Mouse (Mus musculus): Measurements from ENCODE around the gene Ccdc85a. TPM values are rescaled to one million over a fixed set of nuclear protein-coding genes. Genes with fewer than 3 reads are reported as not detected.
"Not testable (repeated sequence)": the region's sequence is repeated elsewhere in the genome, so short reads cannot be mapped to it uniquely, and the experiment has no call there.

Ccdc85a gene
- polyA plus RNA-seq, 1 experiment, result 0.01 TPM

- TF ChIP-seq TAL1 (IDR thresholded peaks at IDR 0.05; ENCODE audit: low read length) (no peak), GATA1 (IDR thresholded peaks at IDR 0.05; ENCODE audit: low read length) (no peak)
- no peaks in the 10 kb centered on the region for H3K4me1 ChIP-seq (ENCODE audit: control insufficient read depth)
- H3K9me3 ChIP-seq (ENCODE audit: control insufficient read depth, low read length), result no peaks in the 10 kb centered on the region
- no peaks in the 10 kb centered on the region for H3K36me3 ChIP-seq (ENCODE audit: control insufficient read depth)
- H3K4me3 ChIP-seq (replicated peaks), result no peak overlapping the region
- H3K27me3 ChIP-seq (ENCODE audit: control insufficient read depth), result no peaks in the 10 kb centered on the region
Observed at GRCm38 (mm10) chr11:28464926-28465325, 119.2 kb downstream of the Ccdc85a start.

- no peak for TF ChIP-seq TAL1 (IDR thresholded peaks at IDR 0.05; ENCODE audit: low read length)
- no peak for TF ChIP-seq GATA1 (IDR thresholded peaks at IDR 0.05; ENCODE audit: low read length)
- no peaks in the 10 kb centered on the region for H3K4me1 ChIP-seq (ENCODE audit: control insufficient read depth)
Observed at GRCm38 (mm10) chr11:28459165-28459564, 125.0 kb downstream of the Ccdc85a start.

GRCm38 (mm10) chr11:28439877-28440276, 144.2 kb downstream of the Ccdc85a start:
- no peaks in the 10 kb centered on the region for H3K36me3 ChIP-seq (ENCODE audit: control insufficient read depth)
- no peaks in the 10 kb centered on the region for H3K4me1 ChIP-seq (ENCODE audit: control insufficient read depth)
- no peaks in the 10 kb centered on the region for H3K9me3 ChIP-seq (ENCODE audit: control insufficient read depth, low read length)
- no peaks in the 10 kb centered on the region for H3K27me3 ChIP-seq (ENCODE audit: control insufficient read depth)
- TF ChIP-seq TAL1 (IDR thresholded peaks at IDR 0.05; ENCODE audit: low read length) (no peak), GATA1 (IDR thresholded peaks at IDR 0.05; ENCODE audit: low read length) (no peak)
- H3K4me3 ChIP-seq (replicated peaks), result no peak overlapping the region

More at GRCm38 (mm10) chr11:28459165-28459564, 125.0 kb downstream of the Ccdc85a start:
- no peaks in the 10 kb centered on the region for H3K27me3 ChIP-seq (ENCODE audit: control insufficient read depth)
- no peak overlapping the region for H3K4me3 ChIP-seq (replicated peaks)
- H3K36me3 ChIP-seq (ENCODE audit: control insufficient read depth), result no peaks in the 10 kb centered on the region
- no peaks in the 10 kb centered on the region for H3K9me3 ChIP-seq (ENCODE audit: control insufficient read depth, low read length)

- Histone ChIP-seq H3K27me3 (ENCODE audit: control insufficient read depth) (no peaks in the 10 kb centered on the region), H3K9me3 (ENCODE audit: control insufficient read depth, low read length) (no peaks in the 10 kb centered on the region), H3K36me3 (ENCODE audit: control insufficient read depth) (no peaks in the 10 kb centered on the region), H3K4me1 (ENCODE audit: control insufficient read depth) (no peaks in the 10 kb centered on the region), H3K4me3 (replicated peaks) (no peak overlapping the region)
- TF ChIP-seq TAL1 (IDR thresholded peaks at IDR 0.05; ENCODE audit: low read length), result no peak
Observed at GRCm38 (mm10) chr11:28422451-28423231, 161.5 kb downstream of the Ccdc85a start.

GRCm38 (mm10) chr11:28415841-28416240, 168.3 kb downstream of the Ccdc85a start:
- no peaks in the 10 kb centered on the region for H3K27me3 ChIP-seq (ENCODE audit: control insufficient read depth)
- TF ChIP-seq GATA1 (IDR thresholded peaks at IDR 0.05; ENCODE audit: low read length), result no peak
- TF ChIP-seq TAL1 (IDR thresholded peaks at IDR 0.05; ENCODE audit: low read length), result no peak

GRCm38 (mm10) chr11:28409880-28410279, 174.2 kb downstream of the Ccdc85a start:
- not testable (repeated sequence) for H3K36me3 ChIP-seq (ENCODE audit: control insufficient read depth)

More at GRCm38 (mm10) chr11:28415841-28416240, 168.3 kb downstream of the Ccdc85a start:
- Histone ChIP-seq H3K4me1 (ENCODE audit: control insufficient read depth) (no peaks in the 10 kb centered on the region), H3K36me3 (ENCODE audit: control insufficient read depth) (no peaks in the 10 kb centered on the region), H3K4me3 (replicated peaks) (no peak overlapping the region), H3K9me3 (ENCODE audit: control insufficient read depth, low read length) (no peaks in the 10 kb centered on the region)

GRCm38 (mm10) chr11:28397166-28397565, 187.0 kb downstream of the Ccdc85a start:
- TF ChIP-seq GATA1 (IDR thresholded peaks at IDR 0.05; ENCODE audit: low read length), result no peak
- no peak for TF ChIP-seq TAL1 (IDR thresholded peaks at IDR 0.05; ENCODE audit: low read length)
- Histone ChIP-seq H3K27me3 (ENCODE audit: control insufficient read depth) (no peaks in the 10 kb centered on the region), H3K36me3 (ENCODE audit: control insufficient read depth) (no peaks in the 10 kb centered on the region), H3K4me1 (ENCODE audit: control insufficient read depth) (no peaks in the 10 kb centered on the region), H3K9me3 (ENCODE audit: control insufficient read depth, low read length) (no peaks in the 10 kb centered on the region), H3K4me3 (replicated peaks) (no peak overlapping the region)

More at GRCm38 (mm10) chr11:28409880-28410279, 174.2 kb downstream of the Ccdc85a start:
- H3K9me3 ChIP-seq (ENCODE audit: control insufficient read depth, low read length); H3K4me1 ChIP-seq (ENCODE audit: control insufficient read depth); H3K4me3 ChIP-seq (replicated peaks); H3K27me3 ChIP-seq (ENCODE audit: control insufficient read depth): not testable (repeated sequence)

GRCm38 (mm10) chr11:28375891-28376290, 208.2 kb downstream of the Ccdc85a start:
- H3K4me3 ChIP-seq (replicated peaks), result no peak overlapping the region
- TF ChIP-seq TAL1 (IDR thresholded peaks at IDR 0.05; ENCODE audit: low read length), result no peak
- TF ChIP-seq GATA1 (IDR thresholded peaks at IDR 0.05; ENCODE audit: low read length), result no peak
- no peaks in the 10 kb centered on the region for H3K27me3 ChIP-seq (ENCODE audit: control insufficient read depth)
- no peaks in the 10 kb centered on the region for H3K4me1 ChIP-seq (ENCODE audit: control insufficient read depth)
- H3K36me3 ChIP-seq (ENCODE audit: control insufficient read depth), result no peaks in the 10 kb centered on the region
- no peaks in the 10 kb centered on the region for H3K9me3 ChIP-seq (ENCODE audit: control insufficient read depth, low read length)

GRCm38 (mm10) chr11:28374636-28375035, 209.5 kb downstream of the Ccdc85a start:
- Histone ChIP-seq H3K4me1 (ENCODE audit: control insufficient read depth) (no peaks in the 10 kb centered on the region), H3K36me3 (ENCODE audit: control insufficient read depth) (no peaks in the 10 kb centered on the region), H3K4me3 (replicated peaks) (no peak overlapping the region), H3K27me3 (ENCODE audit: control insufficient read depth) (no peaks in the 10 kb centered on the region), H3K9me3 (ENCODE audit: control insufficient read depth, low read length) (no peaks in the 10 kb centered on the region)
- no peak for TF ChIP-seq TAL1 (IDR thresholded peaks at IDR 0.05; ENCODE audit: low read length)

- not testable (repeated sequence) for H3K4me3 ChIP-seq (replicated peaks); H3K36me3 ChIP-seq (ENCODE audit: control insufficient read depth); H3K9me3 ChIP-seq (ENCODE audit: control insufficient read depth, low read length); H3K27me3 ChIP-seq (ENCODE audit: control insufficient read depth); H3K4me1 ChIP-seq (ENCODE audit: control insufficient read depth)
Observed at GRCm38 (mm10) chr11:28371381-28371780, 212.7 kb downstream of the Ccdc85a start.

Measured in erythroblast, embryonic 14.5 days (primary cell).